Mouse (Mus musculus) gastrocnemius, adult 18-20 months (tissue): Measurements from ENCODE around the gene Gm13279. TPM values are rescaled to one million over a fixed set of nuclear protein-coding genes. Genes with fewer than 3 reads are reported as not detected.
"Not testable (repeated sequence)": the region's sequence is repeated elsewhere in the genome, so short reads cannot be mapped to it uniquely, and the experiment has no call there.

Experiments used
- DNase-seq: peaks from one replicate; pipeline ENCODE4 v3.0.0; 2021; ENCODE audit warnings: low spot score
- total RNA-seq, 2 experiments: library from RNA; stranded (reverse); gene quantifications; 2 replicates each; pipeline ENCODE4 v1.2.3; 2021

Gm13279 gene
- total RNA-seq, 2 experiments from 2014 or later = not detected

- peak; percentile 58 for DNase-seq
Observed at GRCm38 (mm10) chr4:88793936-88794675, 3.1 kb upstream of the Gm13279 start, which contains the start of gene Gm13275. TSS of gene Gm13275 (plus strand) at chr4:88794487.

- DNase-seq = not testable (repeated sequence)
Observed at GRCm38 (mm10) chr4:88799365-88799764, 2.2 kb downstream of the Gm13279 start, which contains the start of gene Gm13285. TSS of gene Gm13285 (plus strand) at chr4:88799665.

DNA sequence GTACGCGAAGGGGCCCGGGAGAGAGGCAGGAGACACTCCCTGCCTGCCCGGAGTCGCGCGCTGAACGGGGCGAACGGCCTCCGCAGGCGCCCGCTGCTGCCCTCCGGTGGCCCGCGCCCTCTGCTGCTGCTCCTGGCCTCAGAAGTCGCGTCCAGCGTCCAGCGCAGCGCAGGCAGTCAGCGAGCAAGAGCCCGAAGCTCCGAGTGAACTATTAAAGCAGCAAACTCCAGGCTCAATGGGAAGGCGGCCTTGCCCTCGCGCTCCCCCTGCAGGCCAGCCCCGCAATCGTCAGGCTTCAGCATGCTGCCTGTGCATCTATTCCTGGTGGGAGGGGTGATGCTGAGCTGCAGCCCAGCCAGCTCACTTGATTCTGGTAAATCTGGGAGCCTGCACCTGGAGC is 5.8 kb downstream of the Gm13279 start, which contains the start of gene Gm13287:
TSS of gene Gm13287 (plus strand) at position 301 of the 400 bp plus-strand sequence.
- DNase-seq = not testable (repeated sequence)

DNA sequence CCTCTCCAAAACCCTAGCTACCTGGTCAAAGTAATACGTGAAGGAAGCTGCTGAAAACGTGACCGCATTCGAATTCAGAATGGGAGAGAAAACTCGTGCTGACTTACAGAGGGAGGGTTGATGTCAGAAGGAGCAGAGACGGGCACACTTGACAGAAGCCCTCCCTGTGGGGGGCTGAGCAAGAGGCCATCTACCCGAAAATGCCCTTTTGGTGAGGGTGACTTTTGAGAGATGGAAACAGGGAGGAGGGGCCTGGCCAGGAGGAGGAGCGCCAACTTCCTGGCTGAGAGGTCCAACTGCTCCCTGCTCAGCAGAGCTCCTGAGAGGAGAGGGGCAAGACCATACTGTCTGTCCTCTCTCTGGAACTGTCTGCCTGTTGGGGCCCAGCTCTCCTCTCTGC is 8.0 kb downstream of the Gm13279 start, which contains the start of gene Gm13288:
TSS of gene Gm13288 (plus strand) at position 301 of the 400 bp plus-strand sequence.
- DNase-seq = not testable (repeated sequence)

DNA sequence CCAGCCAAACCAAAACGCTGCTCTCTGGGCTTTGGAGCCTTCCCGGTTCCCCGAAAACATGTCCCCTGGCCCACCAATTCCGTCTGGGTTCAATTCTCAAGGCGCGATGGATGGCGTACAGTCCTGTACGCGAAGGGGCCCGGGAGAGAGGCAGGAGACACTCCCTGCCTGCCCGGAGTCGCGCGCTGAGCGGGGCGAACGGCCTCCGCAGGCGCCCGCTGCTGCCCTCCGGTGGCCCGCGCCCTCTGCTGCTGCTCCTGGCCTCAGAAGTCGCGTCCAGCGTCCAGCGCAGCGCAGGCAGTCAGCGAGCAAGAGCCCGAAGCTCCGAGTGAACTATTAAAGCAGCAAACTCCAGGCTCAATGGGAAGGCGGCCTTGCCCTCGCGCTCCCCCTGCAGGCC is 8.6 kb downstream of the Gm13279 start:
- DNase-seq = peak; percentile 5

DNA sequence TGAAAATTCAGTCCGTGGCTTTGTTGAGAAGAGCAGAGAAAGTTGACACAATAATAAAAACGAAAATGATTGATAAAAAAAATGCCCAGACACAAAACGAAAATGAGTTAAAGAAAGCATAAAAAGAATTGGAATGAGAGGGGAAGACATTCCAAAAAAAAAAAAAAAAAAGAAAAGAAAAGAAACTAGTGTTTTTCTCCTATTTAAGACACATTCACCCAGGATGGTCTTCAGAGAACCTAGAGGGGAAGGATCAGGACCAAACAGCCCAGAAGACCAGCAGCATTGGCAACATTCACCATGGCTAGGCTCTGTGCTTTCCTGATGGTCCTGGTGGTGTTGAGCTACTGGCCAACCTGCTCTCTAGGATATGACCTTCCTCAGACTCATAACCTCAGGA is 18.7 kb downstream of the Gm13279 start, which contains the start of gene Ifna7:
TSS of gene Ifna7 (plus strand) at position 301 of the 400 bp plus-strand sequence.
- DNase-seq = no peak

GRCm38 (mm10) chr4:88819659-88820058 is 22.5 kb downstream of the Gm13279 start, which contains the start of gene Ifna11:
TSS of gene Ifna11 (plus strand) at chr4:88819959.
- DNase-seq = no peak

DNA sequence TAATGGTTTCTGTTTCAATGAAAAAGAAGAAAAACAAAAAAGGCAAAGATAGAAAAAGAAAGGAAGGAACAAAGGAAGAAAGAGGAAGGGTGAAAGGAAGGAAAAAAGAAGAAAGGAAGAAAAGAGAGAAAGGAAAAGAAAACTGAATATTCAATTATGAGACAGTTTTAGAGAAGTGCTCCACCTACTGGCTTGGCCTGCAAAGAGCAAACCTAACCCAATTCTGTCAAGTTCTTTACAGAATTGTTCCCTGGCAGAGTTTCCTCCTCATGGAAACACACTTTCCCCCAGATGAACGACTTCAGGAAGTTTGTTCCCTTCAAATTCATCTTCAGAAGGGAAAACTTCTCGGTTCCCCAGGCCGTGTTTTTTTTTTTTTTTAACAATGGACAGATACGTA is 25.8 kb downstream of the Gm13279 start:
- no peak for DNase-seq

DNA sequence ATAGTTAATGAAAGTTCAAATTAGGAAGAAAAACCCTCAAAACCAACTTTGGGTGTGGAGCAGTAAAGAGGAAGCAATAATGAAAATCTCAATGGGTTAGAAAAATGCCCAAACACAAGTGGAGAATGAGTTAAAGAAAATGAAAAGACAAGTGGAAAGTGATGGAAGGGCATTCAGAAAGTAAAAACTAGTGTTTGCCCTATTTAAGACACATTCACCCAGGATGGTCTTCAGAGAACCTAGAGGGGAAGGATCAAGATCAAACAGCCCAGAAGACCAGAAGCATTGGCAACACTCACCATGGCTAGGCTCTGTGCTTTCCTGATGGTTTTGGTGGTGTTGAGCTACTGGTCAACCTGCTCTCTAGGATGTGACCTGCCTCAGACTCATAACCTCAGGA is 29.9 kb downstream of the Gm13279 start, which contains the start of gene Ifna6:
TSS of gene Ifna6 (plus strand) at position 301 of the 400 bp plus-strand sequence.
- not testable (repeated sequence) for DNase-seq

GRCm38 (mm10) chr4:88830523-88830922 is 33.3 kb downstream of the Gm13279 start:
- DNase-seq = peak; percentile 4

GRCm38 (mm10) chr4:88835225-88835624 is 38.0 kb downstream of the Gm13279 start, which contains the start of gene Ifna5:
TSS of gene Ifna5 (plus strand) at chr4:88835525.
- DNase-seq = not testable (repeated sequence)

DNA sequence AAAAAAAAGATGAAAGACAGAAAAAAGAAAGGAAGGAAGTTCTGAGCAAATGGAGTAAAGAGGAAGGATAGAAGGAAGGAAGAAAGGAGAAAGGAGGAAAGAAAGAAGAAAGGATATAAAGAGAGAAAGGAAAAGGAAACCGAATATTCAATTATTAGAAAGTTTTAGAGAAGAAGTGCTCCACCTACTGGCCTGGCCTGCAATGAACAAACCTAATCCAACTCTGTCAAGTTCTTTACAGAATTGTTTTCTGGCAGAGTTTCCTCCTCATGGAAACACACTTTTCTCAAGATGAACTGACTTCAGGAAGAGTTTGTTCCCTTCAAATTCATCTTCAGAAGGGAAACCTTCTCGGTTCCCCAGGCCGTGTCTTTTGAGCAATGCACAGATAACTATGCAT is 41.6 kb downstream of the Gm13279 start:
- no peak for DNase-seq

DNA sequence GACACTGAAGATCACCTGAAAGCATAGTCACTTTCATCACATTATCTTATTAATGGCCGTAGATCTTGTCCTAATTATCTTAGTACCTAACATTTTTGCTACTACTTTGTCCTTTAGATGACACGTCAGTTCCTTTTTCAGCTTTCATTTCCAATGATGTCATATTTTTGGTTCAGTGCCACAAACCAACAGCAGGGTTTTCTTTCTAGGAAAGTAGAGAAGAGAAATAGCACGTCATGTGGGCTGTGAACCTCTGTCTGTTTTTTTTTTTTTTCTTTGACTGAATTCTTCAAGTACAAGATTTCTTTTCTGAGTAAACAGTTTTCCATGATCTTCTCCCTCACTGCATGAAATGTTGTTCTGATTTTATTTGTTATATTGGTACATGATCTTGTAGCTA is 42.9 kb downstream of the Gm13279 start:
- DNase-seq = no peak

DNA sequence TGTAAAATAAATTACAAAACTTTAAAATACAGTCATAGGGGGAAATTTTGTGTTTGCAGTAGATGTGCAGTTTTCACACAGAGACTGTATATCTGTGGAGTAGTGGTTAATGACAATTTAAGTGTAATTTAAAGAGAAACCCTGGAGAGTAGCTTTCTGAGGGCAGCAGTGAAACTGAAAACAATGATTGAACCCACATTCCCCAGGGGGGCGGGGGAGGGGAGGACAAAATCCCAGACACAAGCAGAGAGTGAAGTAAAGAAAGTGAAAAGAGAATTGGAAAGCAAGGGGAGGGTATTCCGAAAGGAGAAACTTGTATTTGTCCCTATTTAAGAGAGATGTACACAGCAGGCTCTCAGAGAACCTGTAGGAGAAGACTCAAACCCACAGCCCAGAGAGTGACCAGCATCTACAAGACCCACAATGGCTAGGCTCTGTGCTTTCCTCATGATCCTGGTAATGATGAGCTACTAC is 44.3 kb downstream of the Gm13279 start, which contains the start of gene Ifna4:
TSS of gene Ifna4 (plus strand) at position 424 of the 474 bp plus-strand sequence.
- DNase-seq = no peak

DNA sequence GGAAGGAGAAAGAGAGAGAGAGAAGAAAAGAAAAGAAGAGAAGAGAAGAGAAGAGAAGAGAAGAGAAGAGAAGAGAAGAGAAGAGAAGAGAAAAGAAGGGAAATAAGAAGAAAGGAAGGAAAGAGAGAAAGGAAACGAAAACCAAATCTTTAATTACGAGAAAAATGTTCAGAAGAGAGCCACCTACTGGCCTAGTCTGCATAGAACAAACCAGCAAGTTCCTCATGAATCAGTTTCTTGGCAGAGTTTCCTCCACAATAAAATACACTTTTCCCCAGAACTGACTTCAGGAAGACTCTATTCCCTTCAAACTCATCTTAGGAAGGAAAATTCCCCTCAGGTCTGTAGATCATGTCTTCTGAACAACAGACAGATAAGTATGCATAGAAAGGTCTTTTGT is 48.1 kb downstream of the Gm13279 start:
- no peak for DNase-seq

Other genes starting within 250 kb of the Gm13279 start
- not detected for gene Ifna15, start 239.2 kb upstream of the Gm13279 start, total RNA-seq
- not detected for gene Ifna14, start 225.6 kb upstream of the Gm13279 start, total RNA-seq
- gene Ifna9, start 205.0 kb upstream of the Gm13279 start, total RNA-seq = not detected
- not detected for gene Ifna12, start 194.0 kb upstream of the Gm13279 start, total RNA-seq
- not detected for gene C87499, start 163.0 kb upstream of the Gm13279 start, total RNA-seq
- not detected for gene Ifna13, start 152.9 kb upstream of the Gm13279 start, total RNA-seq
- not detected for gene Ifna16, start 120.5 kb upstream of the Gm13279 start, total RNA-seq
- gene Ifna2, start 113.5 kb upstream of the Gm13279 start, total RNA-seq = not detected
- gene Ifnab, start 106.0 kb upstream of the Gm13279 start, total RNA-seq = not detected
- under 1 TPM in 1 of 2 experiments, not detected in 1; 0.21 TPM for gene Gm26566, start 75.6 kb upstream of the Gm13279 start, total RNA-seq
- gene Klhl9, start 74.9 kb upstream of the Gm13279 start, total RNA-seq = 10 to 100 TPM; 50.5 to 62.5 TPM
- gene Gm13271, start 42.5 kb upstream of the Gm13279 start, total RNA-seq = not detected
- gene Gm13283, start 37.3 kb upstream of the Gm13279 start, total RNA-seq = not detected
- not detected for gene Gm13290, start 23.6 kb upstream of the Gm13279 start, total RNA-seq
- not detected for gene Gm13289, start 20.5 kb upstream of the Gm13279 start, total RNA-seq
- not detected for gene Gm13272, start 17.5 kb upstream of the Gm13279 start, total RNA-seq
- gene Ifnz, start 15.3 kb upstream of the Gm13279 start, total RNA-seq = not detected
- not detected for gene Gm13276, start 11.7 kb upstream of the Gm13279 start, total RNA-seq
- gene Gm13277, start 8.8 kb upstream of the Gm13279 start, total RNA-seq = not detected
- gene Gm13278, start 5.8 kb upstream of the Gm13279 start, total RNA-seq = not detected
- gene Gm13275, start 2.9 kb upstream of the Gm13279 start, total RNA-seq = not detected
- gene Gm13285, start 2.3 kb downstream of the Gm13279 start, total RNA-seq = not detected
- not detected for gene Gm13287, start 5.9 kb downstream of the Gm13279 start, total RNA-seq
- gene Gm13288, start 8.1 kb downstream of the Gm13279 start, total RNA-seq = not detected
- not detected for gene Ifna7, start 18.8 kb downstream of the Gm13279 start, total RNA-seq
- gene Ifna11, start 22.6 kb downstream of the Gm13279 start, total RNA-seq = not detected
- gene Ifna6, start 30.0 kb downstream of the Gm13279 start, total RNA-seq = not detected
- gene Ifna5, start 38.1 kb downstream of the Gm13279 start, total RNA-seq = not detected
- gene Ifna4, start 44.5 kb downstream of the Gm13279 start, total RNA-seq = not detected
- gene Ifna1, start 52.7 kb downstream of the Gm13279 start, total RNA-seq = not detected
- gene Ifne, start 82.8 kb downstream of the Gm13279 start, total RNA-seq = not detected